Mouse (Mus musculus): ENCODE results near the gene Hsf2. TPM values are rescaled to one million over a fixed set of nuclear protein-coding genes. Genes with fewer than 3 reads are reported as not detected.
"Not testable (repeated sequence)": the region's sequence is repeated elsewhere in the genome, so short reads cannot be mapped to it uniquely, and the experiment has no call there.

Hsf2 gene
- polyA plus RNA-seq, 2 experiments from 2014 or later, result 12.6 to 15.9 TPM

- peak; percentile 97 for ATAC-seq
These were observed 46.3 kb downstream of the Hsf2 start, which contains the start of gene Serinc1 for GRCm38 (mm10) chr10:57532218-57533101. Serinc1 (minus strand) TSS chr10:57532530.

- ATAC-seq, result not testable (repeated sequence)
These were observed 57.7 kb downstream of the Hsf2 start for GRCm38 (mm10) chr10:57543890-57544289.

- no peak for ATAC-seq
These were observed 63.4 kb downstream of the Hsf2 start for GRCm38 (mm10) chr10:57549631-57550030.

- no peak for ATAC-seq
These were observed 67.5 kb downstream of the Hsf2 start for GRCm38 (mm10) chr10:57553719-57554118.

GRCm38 (mm10) chr10:57557597-57557996, 71.4 kb downstream of the Hsf2 start:
- ATAC-seq, result no peak

Other genes starting within 250 kb of the Hsf2 start
- gene Serinc1, start 46.1 kb downstream of the Hsf2 start, polyA plus RNA-seq (2017; shearing (Covaris generic)), result 100 to 1,000 TPM in 1 of 2 experiments, 10 to 100 TPM in 1; 97.3 to 103 TPM
- gene Pkib, start 145.6 kb downstream of the Hsf2 start, polyA plus RNA-seq (2017; shearing (Covaris generic)), result 1 to 10 TPM in 1 of 2 experiments, not detected in 1; 1.7 TPM

All from activated CD4-positive, CD25-positive, alpha-beta regulatory T cell, adult 4 months (primary cell).